Mouse (Mus musculus) hindbrain, embryonic 15.5 days (tissue): ENCODE measurements around the gene Prpf19. TPM values are rescaled to one million over a fixed set of nuclear protein-coding genes. Genes with fewer than 3 reads are reported as not detected.

Experiments
- ATAC-seq: fragments of 200-750 bp; cut with Nextera tagmentation; 2 replicates; pipeline ENCODE4 v1.8.0; 2017; ENCODE audit warnings: low read depth, moderate number of reproducible peaks, moderate TSS enrichment; ENCODE audit not compliant: low FRiP score
- H3K27ac ChIP-seq: fragments of 300-500 bp; sonication (generic); replicated peaks from 2 replicates; pipeline ENCODE4 v1.5.1; 2015; ENCODE audit warnings: mild to moderate bottlenecking, inconsistent platforms
- H3K27me3 ChIP-seq: fragments of 300-500 bp; sonication (generic); 2 replicates; pipeline ENCODE4 v1.6.1; 2015; ENCODE audit warnings: control low read depth, inconsistent platforms
- H3K36me3 ChIP-seq: fragments of 300-500 bp; sonication (generic); 2 replicates; pipeline ENCODE4 v1.6.1; 2015; ENCODE audit warnings: control low read depth, inconsistent platforms
- H3K4me1 ChIP-seq: fragments of 300-500 bp; sonication (generic); replicated peaks from 2 replicates; pipeline ENCODE4 v1.6.1; 2015; ENCODE audit warnings: control low read depth, inconsistent platforms
- H3K4me2 ChIP-seq: fragments of 300-500 bp; sonication (generic); 2 replicates; pipeline ENCODE4 v1.6.1; 2015; ENCODE audit warnings: moderate library complexity, mild to moderate bottlenecking, inconsistent platforms
- H3K4me3 ChIP-seq: fragments of 300-500 bp; sonication (generic); 2 replicates; pipeline ENCODE4 v1.5.1; 2015; ENCODE audit warnings: mild to moderate bottlenecking, inconsistent platforms
- H3K9ac ChIP-seq: fragments of 300-500 bp; sonication (generic); 2 replicates; pipeline ENCODE4 v1.6.1; 2015; ENCODE audit warnings: inconsistent platforms
- H3K9me3 ChIP-seq: fragments of 300-500 bp; sonication (generic); 2 replicates; pipeline ENCODE4 v1.6.1; 2016; ENCODE audit warnings: control low read depth, inconsistent platforms
- WGBS: fragments of 180-500 bp; shearing (Covaris S2); methylation state at CpG from one replicate; pipeline ENCODE4 v1.1.7; 2015; 5-methylcytosine and 5-hydroxymethylcytosine counted together
- polyA plus RNA-seq: library from polyadenylated mRNA; unstranded; fragments of >200 nt; fragmentation: Nextera tagmentation; extraction: Ambion mirVana; gene quantifications from 2 replicates; pipeline ENCODE4 v1.2.1, GENCODE M21; 2015

The Prpf19 gene
- polyA plus RNA-seq, 1 experiment from 2014 or later, result 43.3 TPM

DNA sequence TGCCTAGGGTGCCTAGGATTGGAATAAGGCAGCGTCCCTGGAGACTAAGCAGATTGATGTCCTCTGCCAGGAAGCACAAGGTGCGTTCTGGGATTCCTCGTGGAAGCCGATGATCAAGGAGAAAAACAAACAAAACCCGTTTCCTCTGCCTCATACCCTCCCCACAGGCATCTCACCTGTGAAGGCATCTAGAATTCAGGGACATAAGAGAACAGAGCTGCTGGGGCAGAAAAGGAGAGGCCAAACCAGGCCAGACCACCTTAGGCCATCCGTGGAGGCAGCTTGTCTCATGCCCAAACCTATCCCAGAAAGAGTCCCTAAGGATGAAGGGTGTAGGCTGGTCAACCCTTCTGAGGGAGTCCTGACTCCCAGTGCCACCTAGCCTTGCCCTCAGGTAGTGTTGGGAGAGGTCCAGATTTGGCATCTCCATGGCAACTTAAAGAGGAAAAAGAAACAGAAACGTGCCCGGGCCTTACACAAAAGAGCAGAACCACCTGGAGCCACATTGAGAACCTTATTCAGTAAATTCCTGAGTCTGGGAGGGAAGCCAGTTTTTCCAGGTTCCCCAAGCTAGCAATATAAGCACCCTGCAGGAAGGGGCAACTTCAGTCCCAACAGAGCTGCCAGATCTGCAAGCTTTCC is 25.0 kb upstream of the Prpf19 start, which contains the start of gene Tmem132a:
Gene Tmem132a, minus strand, starts transcription at position 55 of the 642 bp plus-strand sequence.
- peak within 1 kb of the TSS; percentile 93 for H3K27ac ChIP-seq
- peaks cover 32% of the 10 kb centered on the region for H3K4me1 ChIP-seq
- no peaks in the 10 kb centered on the region for H3K27me3 ChIP-seq
- peak within 1 kb of the TSS; percentile 83 for H3K4me3 ChIP-seq
- no peaks in the 10 kb centered on the region for H3K9me3 ChIP-seq
- WGBS, result 4% methylated on average over 8 of the region's 8 CpGs
- peaks cover 45% of the 10 kb centered on the region for H3K36me3 ChIP-seq
- H3K4me2 ChIP-seq, result peak within 1 kb of the TSS; percentile 89
- H3K9ac ChIP-seq, result peak within 1 kb of the TSS; percentile 94
- ATAC-seq, result peak; percentile 61

DNA sequence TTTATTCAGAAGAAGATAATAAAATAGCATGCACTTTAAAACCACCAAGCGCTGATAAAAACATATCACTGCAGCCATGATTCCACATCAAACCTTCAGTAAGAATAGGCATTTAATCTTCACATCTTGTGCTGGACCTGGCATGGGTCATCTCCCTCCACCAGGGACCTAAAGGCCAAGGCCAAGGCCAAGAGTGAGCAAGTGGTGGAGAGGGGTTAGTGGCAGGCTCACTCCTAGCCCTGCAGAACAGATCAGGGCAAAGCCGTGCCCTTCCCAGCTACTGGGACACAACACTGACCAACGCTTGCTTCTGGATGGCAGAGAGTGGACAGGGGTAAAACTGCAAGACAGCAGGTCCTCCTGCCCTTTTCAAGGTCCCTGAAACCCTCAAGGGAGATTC is 24.4 kb upstream of the Prpf19 start:
- peaks cover 32% of the 10 kb centered on the region for H3K4me1 ChIP-seq
- 90% methylated on average over 3 of the region's 3 CpGs for WGBS
- peak overlapping the region; percentile 93 for H3K27ac ChIP-seq
- no peak overlapping the region for H3K9ac ChIP-seq
- no peak for ATAC-seq
- peaks cover 38% of the 10 kb centered on the region for H3K36me3 ChIP-seq
- no peaks in the 10 kb centered on the region for H3K9me3 ChIP-seq
- H3K4me2 ChIP-seq, result no peak overlapping the region
- H3K4me3 ChIP-seq, result no peak overlapping the region
- H3K27me3 ChIP-seq, result no peaks in the 10 kb centered on the region

DNA sequence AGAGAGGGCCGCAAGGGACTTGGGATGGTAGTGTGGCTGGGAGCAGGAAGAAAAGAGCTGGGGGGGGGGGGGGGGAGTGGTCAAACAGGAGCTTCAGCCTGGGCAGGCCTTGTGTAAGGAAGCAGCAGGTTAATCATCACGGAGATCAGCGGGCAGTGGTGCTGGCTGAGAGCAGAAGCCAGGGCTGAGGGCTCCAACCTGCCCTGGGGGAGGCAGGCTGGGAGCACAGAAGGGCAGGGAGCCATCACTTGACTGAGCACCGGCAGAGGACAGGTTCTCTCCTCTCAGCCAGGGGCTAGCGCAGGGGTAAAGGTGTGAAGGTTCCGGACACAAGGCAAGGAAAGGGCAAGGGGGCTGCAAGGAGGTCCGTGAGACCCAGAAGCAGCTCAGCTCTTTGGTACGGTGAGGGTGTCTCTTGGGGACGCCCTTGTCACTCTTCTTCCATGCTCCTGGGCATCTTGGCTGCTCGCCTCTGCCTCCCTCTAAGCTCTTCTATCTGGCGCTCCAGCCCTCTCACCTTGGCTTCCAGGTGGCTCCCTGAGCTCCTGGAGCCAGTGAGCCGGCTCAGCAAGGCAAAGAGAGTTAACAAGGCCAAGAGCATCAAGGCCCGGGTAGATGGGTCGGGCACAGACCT is 23.6 kb upstream of the Prpf19 start:
- Histone ChIP-seq H3K36me3 (peaks cover 33% of the 10 kb centered on the region), H3K4me1 (peaks cover 36% of the 10 kb centered on the region), H3K9me3 (no peaks in the 10 kb centered on the region), H3K27ac (no peak overlapping the region), H3K27me3 (no peaks in the 10 kb centered on the region), H3K4me2 (no peak overlapping the region), H3K4me3 (no peak overlapping the region), H3K9ac (no peak overlapping the region)
- WGBS, result 77% methylated on average over 14 of the region's 14 CpGs
- no peak for ATAC-seq

DNA sequence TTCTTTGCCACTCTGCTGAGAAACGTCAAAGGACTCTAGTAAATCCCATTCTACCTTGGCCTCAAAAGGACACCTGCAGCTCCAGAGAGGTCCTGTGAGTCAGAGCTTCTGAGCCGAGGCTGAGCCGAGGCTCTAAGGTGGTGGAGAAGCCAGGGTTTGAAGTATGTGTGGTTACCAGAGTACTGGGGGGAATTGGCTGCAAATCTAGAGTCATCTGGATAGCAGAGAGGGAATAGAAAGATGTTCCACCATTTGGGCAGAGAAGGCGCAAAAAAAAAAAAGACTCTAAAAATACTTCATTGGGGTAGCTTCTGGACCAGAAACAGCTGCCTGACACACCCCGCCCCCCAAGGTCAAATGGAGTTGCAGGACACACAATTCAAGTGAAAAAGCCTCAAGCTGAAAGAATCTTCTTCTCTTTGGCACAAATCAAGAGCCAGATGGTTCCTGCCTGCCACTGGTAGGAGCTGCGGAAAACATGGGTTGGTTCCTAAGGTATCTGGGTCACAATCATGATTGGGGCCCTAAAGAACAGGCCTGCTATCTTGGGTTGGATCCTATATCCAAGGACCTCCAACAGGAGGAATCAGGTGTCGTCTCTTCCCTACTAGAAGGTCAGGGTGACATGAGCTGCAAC is 16.7 kb upstream of the Prpf19 start:
- 93% methylated on average over 7 of the region's 7 CpGs for WGBS
- H3K27ac ChIP-seq, result no peak overlapping the region
- peaks cover 38% of the 10 kb centered on the region for H3K4me1 ChIP-seq
- H3K27me3 ChIP-seq, result no peaks in the 10 kb centered on the region
- no peak for ATAC-seq
- H3K4me3 ChIP-seq, result no peak overlapping the region
- H3K9ac ChIP-seq, result no peak overlapping the region
- H3K4me2 ChIP-seq, result no peak overlapping the region
- H3K36me3 ChIP-seq, result peaks cover 12% of the 10 kb centered on the region
- no peaks in the 10 kb centered on the region for H3K9me3 ChIP-seq

DNA sequence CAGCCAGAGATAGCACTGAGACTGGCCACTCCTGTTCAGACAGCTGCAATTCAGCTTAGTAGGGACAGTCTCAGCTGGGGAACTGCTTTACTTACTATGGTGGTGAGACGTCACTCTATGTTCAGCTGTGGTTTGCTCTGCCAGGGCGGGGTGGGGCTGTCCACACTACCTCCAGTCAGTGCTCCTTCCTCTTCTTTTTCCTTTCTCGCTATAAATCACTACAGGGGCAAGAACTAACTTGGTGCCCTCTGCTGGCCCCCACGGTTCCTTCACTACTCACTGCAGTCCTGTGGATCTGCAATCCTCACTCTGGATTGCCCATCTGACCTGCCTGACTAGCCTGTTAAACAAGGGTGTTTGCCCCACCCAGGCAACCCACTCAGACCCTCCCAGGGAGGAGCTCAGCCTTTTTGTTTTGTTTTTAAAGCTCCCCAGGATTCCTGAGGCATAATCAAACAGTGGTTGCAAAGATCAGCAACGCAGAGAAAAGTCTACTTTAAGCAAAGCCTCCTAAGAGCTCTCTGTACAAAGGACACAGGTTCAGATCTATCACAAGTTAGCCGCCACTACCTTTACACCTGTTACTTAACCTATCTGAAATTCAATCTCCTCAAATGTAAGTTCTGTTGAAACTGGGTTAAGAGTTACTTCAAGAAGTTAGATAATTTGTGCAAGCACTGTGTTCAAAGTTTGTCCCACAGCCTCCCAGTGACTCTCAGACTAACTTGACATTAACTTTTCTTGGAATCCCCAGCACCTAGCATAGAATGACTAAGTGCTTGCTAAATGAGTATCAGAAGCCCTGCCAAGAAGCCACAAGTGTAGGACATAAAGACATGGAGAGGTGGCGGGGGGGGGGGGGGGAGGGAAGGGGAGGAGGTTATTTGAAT is 14.7 kb upstream of the Prpf19 start:
- H3K4me1 ChIP-seq, result peaks cover 38% of the 10 kb centered on the region
- 0 out of 2 replicates have a peak, but pooled peaks cover 2% of the 10 kb centered on the region for H3K9me3 ChIP-seq
- H3K4me3 ChIP-seq, result peak overlapping the region; percentile 84
- no peak for ATAC-seq
- H3K36me3 ChIP-seq, result no peaks in the 10 kb centered on the region
- H3K9ac ChIP-seq, result peak overlapping the region; percentile 78; the same call in 1 of the 2 replicates
- WGBS, result 42% methylated on average over 6 of the region's 7 CpGs
- H3K27me3 ChIP-seq, result no peaks in the 10 kb centered on the region
- H3K4me2 ChIP-seq, result peak overlapping the region; percentile 97
- peak overlapping the region; percentile 100 for H3K27ac ChIP-seq

DNA sequence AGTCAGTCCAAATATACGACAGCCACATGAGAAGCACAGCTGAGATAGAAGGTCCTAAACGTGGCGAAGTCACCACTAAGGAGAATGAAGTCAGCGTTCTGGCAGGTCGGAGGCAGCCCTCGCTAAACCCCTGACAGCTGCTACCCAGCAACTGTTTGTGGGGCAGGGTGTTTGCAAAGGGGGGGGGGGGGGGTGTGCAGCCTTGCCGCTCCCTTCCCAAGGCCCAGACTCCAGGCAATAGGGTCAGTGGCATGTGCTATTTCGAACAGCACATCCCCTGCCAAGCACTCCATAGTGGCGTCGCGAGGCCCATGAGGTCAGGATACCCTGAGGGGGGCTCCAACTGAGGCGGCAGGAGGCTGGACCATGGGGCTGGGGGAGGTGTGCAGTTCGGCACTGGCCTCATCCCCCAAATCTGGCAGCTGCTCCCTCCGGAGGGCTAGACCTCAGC is 14.0 kb upstream of the Prpf19 start:
- 0% methylated on average over 14 of the region's 14 CpGs for WGBS
- Histone ChIP-seq H3K9ac (peak overlapping the region; percentile 78), H3K4me3 (peak overlapping the region; percentile 84), H3K27ac (peak overlapping the region; percentile 100), H3K4me2 (peak overlapping the region; percentile 97), H3K27me3 (no peaks in the 10 kb centered on the region), H3K9me3 (0 out of 2 replicates have a peak, but pooled peaks cover 2% of the 10 kb centered on the region), H3K36me3 (no peaks in the 10 kb centered on the region), H3K4me1 (peaks cover 35% of the 10 kb centered on the region)
- no peak for ATAC-seq

DNA sequence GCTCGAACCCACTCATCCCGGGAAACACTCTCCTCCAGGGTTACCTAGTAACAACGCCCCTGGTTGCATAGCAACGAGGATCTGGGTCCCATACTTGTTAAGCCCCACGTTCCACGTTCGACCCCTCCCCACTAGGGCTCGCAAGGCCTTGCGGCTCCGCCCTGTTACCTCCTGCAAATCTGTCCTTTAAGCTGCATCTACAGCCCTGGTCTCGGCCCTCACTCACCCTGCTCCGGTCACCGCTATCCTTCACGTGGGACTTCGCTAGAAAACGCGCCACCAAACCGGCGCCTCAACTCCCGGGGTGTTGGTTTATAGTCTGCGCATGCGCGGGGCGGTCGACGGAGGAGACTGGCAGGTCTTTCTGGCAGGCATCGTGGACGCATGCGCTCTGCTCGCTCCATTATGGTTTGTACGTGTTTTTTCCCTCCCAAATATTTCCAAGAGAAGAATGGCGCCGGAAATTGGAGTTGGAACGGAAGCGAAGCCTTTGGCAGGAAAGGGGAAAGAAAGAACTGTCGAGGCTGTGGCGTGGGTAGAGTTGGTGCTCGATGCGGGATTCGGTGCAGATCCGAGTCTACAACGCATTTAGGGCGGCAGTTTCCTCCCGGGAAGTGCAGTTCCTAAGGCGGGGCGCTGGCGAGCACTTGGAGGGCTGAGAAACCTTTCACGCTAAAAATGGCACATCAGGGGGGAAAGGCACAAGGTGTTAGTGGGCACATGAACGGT is 13.4 kb upstream of the Prpf19 start, which contains the start of gene Tmem109:
Gene Tmem109, minus strand, starts transcription at position 576 of the 729 bp plus-strand sequence.
- under 1% methylated on average over 49 of the region's 49 CpGs for WGBS
- peak; percentile 94 for ATAC-seq
- H3K9me3 ChIP-seq, result 0 out of 2 replicates have a peak, but pooled peaks cover 2% of the 10 kb centered on the region
- H3K9ac ChIP-seq, result peak within 1 kb of the TSS; percentile 78
- H3K27me3 ChIP-seq, result no peaks in the 10 kb centered on the region
- H3K27ac ChIP-seq, result peak within 1 kb of the TSS; percentile 100
- H3K36me3 ChIP-seq, result no peaks in the 10 kb centered on the region
- H3K4me3 ChIP-seq, result peak within 1 kb of the TSS; percentile 84
- peaks cover 34% of the 10 kb centered on the region for H3K4me1 ChIP-seq
- peak within 1 kb of the TSS; percentile 97 for H3K4me2 ChIP-seq

DNA sequence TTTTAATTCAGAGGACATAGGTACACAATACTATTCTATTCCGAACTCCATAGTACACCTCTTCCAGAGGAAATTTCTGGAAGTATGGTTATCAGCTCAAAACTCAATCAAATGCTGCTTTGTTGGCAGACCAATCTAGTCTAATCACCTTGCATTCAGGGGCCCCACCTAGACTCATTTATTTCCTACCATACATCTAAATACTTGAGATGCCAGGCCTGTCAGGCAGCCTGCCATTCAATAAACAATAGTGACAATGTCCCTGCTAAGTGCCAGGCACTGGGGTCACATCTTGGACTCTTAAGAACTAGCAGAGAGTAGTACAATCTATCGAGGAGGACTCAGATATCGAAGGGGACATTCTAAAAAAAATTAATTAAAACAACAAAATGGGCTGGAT is 2.8 kb upstream of the Prpf19 start:
- no peak overlapping the region for H3K27ac ChIP-seq
- no peaks in the 10 kb centered on the region for H3K27me3 ChIP-seq
- H3K4me2 ChIP-seq, result no peak overlapping the region
- no peak overlapping the region for H3K9ac ChIP-seq
- H3K4me3 ChIP-seq, result no peak overlapping the region
- H3K9me3 ChIP-seq, result no peaks in the 10 kb centered on the region
- 89% methylated on average over 3 of the region's 3 CpGs for WGBS
- peaks cover 14% of the 10 kb centered on the region for H3K4me1 ChIP-seq
- no peak for ATAC-seq
- no peaks in the 10 kb centered on the region for H3K36me3 ChIP-seq

DNA sequence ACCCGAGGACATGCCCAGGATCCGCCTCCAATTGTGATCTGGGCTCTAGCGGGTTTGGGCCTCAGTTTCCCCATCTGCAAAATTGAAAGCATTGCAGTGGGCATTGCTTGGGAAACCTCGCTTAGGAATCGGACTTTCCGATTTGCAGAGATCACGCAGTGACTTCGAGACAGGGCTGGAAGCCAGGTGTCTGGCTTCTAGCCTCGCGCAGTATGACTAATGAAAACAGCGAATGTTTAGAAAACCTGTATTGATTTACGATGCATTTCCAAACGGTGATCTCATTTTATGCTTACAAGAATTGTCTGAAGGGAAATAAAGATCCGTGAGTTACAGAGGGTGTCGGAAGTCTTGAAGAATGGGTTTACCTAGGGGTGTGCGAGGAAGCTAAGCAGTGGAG is 677 bp downstream of the Prpf19 start:
- H3K9ac ChIP-seq, result peak overlapping the region; percentile 92
- no peak; the same call in 1 of the 2 replicates for ATAC-seq
- peaks cover 31% of the 10 kb centered on the region for H3K36me3 ChIP-seq
- peak overlapping the region; percentile 95 for H3K27ac ChIP-seq
- peaks cover 19% of the 10 kb centered on the region for H3K4me1 ChIP-seq
- 2% methylated on average over 16 of the region's 16 CpGs for WGBS
- H3K4me2 ChIP-seq, result peak overlapping the region; percentile 77
- H3K4me3 ChIP-seq, result peak overlapping the region; percentile 95
- no peaks in the 10 kb centered on the region for H3K9me3 ChIP-seq
- no peaks in the 10 kb centered on the region for H3K27me3 ChIP-seq

DNA sequence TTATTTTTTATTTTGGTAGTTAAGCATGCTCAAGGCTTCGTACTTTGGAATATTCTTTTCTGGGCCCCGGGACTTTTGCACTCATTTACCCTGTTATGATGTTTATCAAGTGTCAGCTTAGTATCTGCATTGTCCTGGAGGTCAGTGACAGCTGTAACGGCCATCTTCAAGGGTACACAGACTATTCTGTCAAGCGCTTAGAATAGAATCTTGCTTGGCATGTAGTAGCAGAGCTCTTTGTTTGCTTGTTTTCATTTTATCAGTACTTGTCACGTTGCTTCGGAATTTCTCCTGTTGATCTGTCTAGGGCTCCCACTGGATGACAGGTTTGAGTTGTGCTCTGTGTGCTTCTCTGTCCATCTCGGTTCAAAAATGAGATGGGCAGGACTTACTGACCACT is 1.8 kb downstream of the Prpf19 start:
- no peaks in the 10 kb centered on the region for H3K9me3 ChIP-seq
- no peak for ATAC-seq
- peaks cover 19% of the 10 kb centered on the region for H3K4me1 ChIP-seq
- H3K4me2 ChIP-seq, result peak overlapping the region; percentile 77
- no peak overlapping the region for H3K27ac ChIP-seq
- H3K9ac ChIP-seq, result no peak overlapping the region
- 89% methylated on average over 7 of the region's 7 CpGs for WGBS
- no peaks in the 10 kb centered on the region for H3K27me3 ChIP-seq
- peak overlapping the region; percentile 95; the same call in 1 of the 2 replicates for H3K4me3 ChIP-seq
- H3K36me3 ChIP-seq, result peaks cover 42% of the 10 kb centered on the region

DNA sequence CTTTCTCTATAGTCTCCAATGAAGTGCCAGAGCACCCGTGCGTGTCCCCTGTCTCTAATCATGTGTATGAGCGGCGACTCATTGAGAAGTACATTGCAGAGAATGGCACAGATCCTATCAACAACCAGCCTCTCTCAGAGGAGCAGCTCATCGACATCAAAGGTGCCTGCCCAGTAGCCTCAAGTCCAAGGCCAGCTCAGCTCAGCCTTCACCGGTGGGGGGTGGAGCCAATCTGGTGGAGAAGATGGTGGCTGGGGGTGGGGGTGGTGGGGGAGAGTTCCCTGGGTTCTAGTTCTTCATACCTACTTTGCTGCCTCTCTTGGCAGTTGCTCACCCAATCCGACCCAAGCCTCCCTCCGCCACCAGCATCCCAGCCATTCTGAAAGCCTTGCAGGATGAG is 2.5 kb downstream of the Prpf19 start:
- Histone ChIP-seq H3K36me3 (peaks cover 48% of the 10 kb centered on the region), H3K4me2 (no peak overlapping the region), H3K9me3 (no peaks in the 10 kb centered on the region), H3K27me3 (no peaks in the 10 kb centered on the region), H3K9ac (no peak overlapping the region), H3K4me3 (no peak overlapping the region), H3K4me1 (peaks cover 19% of the 10 kb centered on the region), H3K27ac (no peak overlapping the region)
- no peak for ATAC-seq
- 92% methylated on average over 8 of the region's 8 CpGs for WGBS
